Mouse (Mus musculus) ES-E14 (cell line): ENCODE results near the gene Zrsr1. TPM values are rescaled to one million over a fixed set of nuclear protein-coding genes. Genes with fewer than 3 reads are reported as not detected.
A peak's percentile ranks its signal among the peaks of the same experiment; 100 is the strongest.

Source experiments
- DNase-seq: peaks from one replicate; pipeline ENCODE4 v3.0.0-alpha.2; 2013; ENCODE audit warnings: low read depth, low spot score
- H3K27ac ChIP-seq: 2 replicates; pipeline ENCODE4 v1.5.1; 2012; ENCODE audit warnings: low read depth, mild to moderate bottlenecking, low read length, moderate library complexity, mixed read lengths; ENCODE audit not compliant: poor library complexity, insufficient read depth, severe bottlenecking
- H3K36me3 ChIP-seq: 2 replicates; pipeline ENCODE4 v1.6.1; 2012; ENCODE audit warnings: mild to moderate bottlenecking, low read length, moderate library complexity, mixed read lengths; ENCODE audit not compliant: control insufficient read depth, poor library complexity, insufficient read depth, severe bottlenecking
- H3K4me1 ChIP-seq, 2 experiments: fragments of 150-350 bp in 1 of 2; sonication (generic) in 1 of 2; 2 replicates each; pipeline ENCODE4 v1.6.1; 2012; ENCODE audit warnings: low read length in 2 of 2, mild to moderate bottlenecking in 1 of 2, mixed read lengths in 1 of 2; ENCODE audit not compliant: control insufficient read depth in 2 of 2, insufficient read depth in 2 of 2, poor library complexity in 1 of 2
- H3K4me3 ChIP-seq, 2 experiments: fragments of 150-350 bp in 1 of 2; sonication (generic) in 1 of 2; 2 replicates each; pipeline ENCODE4 v1.5.1; 2012; ENCODE audit warnings: low read length in 2 of 2, low read depth in 1 of 2, mild to moderate bottlenecking in 1 of 2, mixed read lengths in 1 of 2; ENCODE audit not compliant: insufficient read depth in 1 of 2, poor library complexity in 1 of 2, severe bottlenecking in 1 of 2
- H3K9ac ChIP-seq: 2 replicates; pipeline ENCODE4 v1.6.1; 2012; ENCODE audit warnings: low read depth, mild to moderate bottlenecking, low read length, mixed read lengths; ENCODE audit not compliant: poor library complexity, insufficient read depth, severe bottlenecking
- H3K9me3 ChIP-seq: fragments of 150-350 bp; sonication (generic); 2 replicates; pipeline ENCODE4 v1.6.1; 2012; ENCODE audit warnings: low read depth, mild to moderate bottlenecking, low read length; ENCODE audit not compliant: control insufficient read depth, insufficient read depth
- CHD2 ChIP-seq: IDR thresholded peaks from 2 replicates; pipeline ENCODE4 v1.6.1; 2014; ENCODE audit warnings: mild to moderate bottlenecking, low read depth, low read length, inconsistent platforms
- HCFC1 ChIP-seq: IDR thresholded peaks from 2 replicates; pipeline ENCODE4 v1.6.1; 2012; ENCODE audit warnings: low read length, inconsistent platforms, borderline replicate concordance; ENCODE audit not compliant: insufficient read depth
- MAFK ChIP-seq: IDR thresholded peaks from 2 replicates; pipeline ENCODE4 v1.6.1; 2014; ENCODE audit warnings: mild to moderate bottlenecking, low read depth, low read length, inconsistent platforms; ENCODE audit not compliant: insufficient read depth
- ZC3H11A ChIP-seq: IDR thresholded peaks from 2 replicates; pipeline ENCODE4 v1.6.1; 2012; ENCODE audit warnings: low read depth, mild to moderate bottlenecking, inconsistent platforms, low read length, borderline replicate concordance
- ZNF384 ChIP-seq: IDR thresholded peaks from 2 replicates; pipeline ENCODE4 v1.6.1; 2012; ENCODE audit warnings: low read depth, low read length, inconsistent platforms
- in situ Hi-C, 2 experiments: fragments of 600-800 bp; cut with MboI; formaldehyde crosslinking; loops; one replicate each; pipeline ENCODE4 v1.15.1; 2025; ENCODE audit warnings: low sequenced_read_pairs in 2 of 2, inconsistent platforms in 1 of 2; ENCODE audit not compliant: unreplicated experiment in 2 of 2
- total RNA-seq: library from RNA; depleted of rRNA; stranded (reverse); fragments of 300-350 nt; gene quantifications from 2 replicates; pipeline ENCODE4 v1.2.3, GENCODE M21; 2012

Gene Zrsr1
- total RNA-seq, 1 experiment: 18.0 TPM

GRCm38 (mm10) chr11:22981984-22982757, 10.4 kb downstream of the Zrsr1 start, which contains the start of the genes Gm28048 and Commd1:
Gene Gm28048, minus strand, starts transcription at chr11:22982090.
Gene Commd1, minus strand, starts transcription at chr11:22982382.
- in situ Hi-C loops: no loop called here
- Histone ChIP-seq H3K4me3 (peak within 1 kb of the TSS; percentile 74 to 97), H3K9ac (peak within 1 kb of the TSS; percentile 73), H3K9me3 (no peaks in the 10 kb centered on the region), H3K4me1 (peaks cover 0 to 6% of the 10 kb centered on the region in 2 experiments; a peak in 2 of 4 replicates), H3K36me3 (peaks cover 6% of the 10 kb centered on the region; the same call in 1 of the 2 replicates), H3K27ac (peak within 1 kb of the TSS; percentile 29; the same call in 1 of the 2 replicates)
- DNase-seq: peak; percentile 85
- TF ChIP-seq HCFC1 (peak; percentile 64; the same call in 1 of the 2 replicates), CHD2 (0 out of 2 replicates have a peak, but pooled peaks have one; percentile 1), MAFK (no peak), ZC3H11A (no peak), ZNF384 (no peak)

- no peaks in the 10 kb centered on the region for H3K9me3 ChIP-seq
- H3K27ac ChIP-seq: no peak overlapping the region; the same call in 1 of the 2 replicates
- H3K36me3 ChIP-seq: peaks cover 6% of the 10 kb centered on the region; the same call in 1 of the 2 replicates
- H3K4me3 ChIP-seq: peak overlapping the region in 1 of 2 experiments; percentile 97; a peak in 1 of 4 replicates
- DNase-seq: no peak
- in situ Hi-C loops: no loop called here
- H3K4me1 ChIP-seq: peaks cover 0 to 6% of the 10 kb centered on the region in 2 experiments; a peak in 2 of 4 replicates
- TF ChIP-seq HCFC1 (no peak), MAFK (no peak), CHD2 (no peak), ZC3H11A (no peak), ZNF384 (no peak)
- H3K9ac ChIP-seq: no peak overlapping the region
These were observed 11.0 kb downstream of the Zrsr1 start for GRCm38 (mm10) chr11:22982846-22983245.

- in situ Hi-C loops: no loop called here
- DNase-seq: no peak
- H3K36me3 ChIP-seq: 0 out of 2 replicates have a peak, but pooled peaks cover 2% of the 10 kb centered on the region
- H3K9ac ChIP-seq: no peak overlapping the region
- H3K27ac ChIP-seq: no peak overlapping the region
- H3K9me3 ChIP-seq: no peaks in the 10 kb centered on the region
- no peak for TF ChIP-seq ZC3H11A
- no peak for TF ChIP-seq HCFC1
- TF ChIP-seq MAFK: no peak
- H3K4me3 ChIP-seq: no peak overlapping the region
- peaks cover 0 to 4% of the 10 kb centered on the region in 2 experiments; a peak in 2 of 4 replicates for H3K4me1 ChIP-seq
These were observed 13.7 kb downstream of the Zrsr1 start for GRCm38 (mm10) chr11:22985510-22985909.

- Histone ChIP-seq H3K9me3 (no peaks in the 10 kb centered on the region), H3K4me1 (no peaks in the 10 kb centered on the region), H3K9ac (no peak overlapping the region), H3K4me3 (no peak overlapping the region), H3K36me3 (0 out of 2 replicates have a peak, but pooled peaks cover 3% of the 10 kb centered on the region), H3K27ac (no peak overlapping the region)
- in situ Hi-C loops: no loop called here
- TF ChIP-seq MAFK (no peak), CHD2 (no peak), HCFC1 (no peak), ZC3H11A (peak; percentile 66; the same call in 1 of the 2 replicates), ZNF384 (no peak)
- no peak for DNase-seq
These were observed 15.6 kb downstream of the Zrsr1 start for GRCm38 (mm10) chr11:22987357-22987756.
